Mouse (Mus musculus) heart, embryonic 10.5 days (tissue): ENCODE data around the gene Fam222a. TPM values are rescaled to one million over a fixed set of nuclear protein-coding genes. Genes with fewer than 3 reads are reported as not detected.

ENCODE experiments used
- DNase-seq: peaks from one replicate; pipeline ENCODE4 v3.0.0-alpha.2; 2017; ENCODE audit warnings: low spot score
- H3K27ac ChIP-seq: fragments of 300-500 bp; sonication (generic); 2 replicates; pipeline ENCODE4 v1.5.1; 2016; ENCODE audit warnings: mild to moderate bottlenecking
- H3K27me3 ChIP-seq: fragments of 300-500 bp; sonication (generic); 2 replicates; pipeline ENCODE4 v1.6.1; 2016; ENCODE audit warnings: mild to moderate bottlenecking; ENCODE audit not compliant: poor library complexity, insufficient read depth, severe bottlenecking
- H3K36me3 ChIP-seq: fragments of 300-500 bp; sonication (generic); 2 replicates; pipeline ENCODE4 v1.6.1; 2016; ENCODE audit warnings: mild to moderate bottlenecking, moderate library complexity
- H3K4me1 ChIP-seq: fragments of 300-500 bp; sonication (generic); 2 replicates; pipeline ENCODE4 v1.6.1; 2016; ENCODE audit warnings: mild to moderate bottlenecking
- H3K4me3 ChIP-seq: fragments of 300-500 bp; sonication (generic); 2 replicates; pipeline ENCODE4 v1.5.1; 2016; ENCODE audit warnings: mild to moderate bottlenecking, moderate library complexity
- H3K9me3 ChIP-seq: fragments of 300-500 bp; sonication (generic); 2 replicates; pipeline ENCODE4 v1.6.1; 2016; ENCODE audit warnings: mild to moderate bottlenecking, moderate library complexity
- WGBS: fragments of 180-500 bp; shearing (Covaris S2); methylation state at CpG from one replicate; pipeline ENCODE4 v1.1.7; 2016; 5-methylcytosine and 5-hydroxymethylcytosine counted together
- polyA plus RNA-seq: library from polyadenylated mRNA; unstranded; fragments of >200 nt; fragmentation: Nextera tagmentation; extraction: Ambion mirVana; gene quantifications from 2 replicates; pipeline ENCODE4 v1.2.1, GENCODE M21; 2016

The Fam222a gene
- polyA plus RNA-seq, 1 experiment from 2014 or later: 1.5 TPM

GRCm38 (mm10) chr5:114575986-114576605 lies 8.3 kb downstream of the Fam222a start:
- peaks cover 62% of the 10 kb centered on the region for H3K4me1 ChIP-seq
- H3K4me3 ChIP-seq: no peak overlapping the region
- H3K27me3 ChIP-seq: peaks cover 51% of the 10 kb centered on the region
- H3K9me3 ChIP-seq: no peaks in the 10 kb centered on the region
- DNase-seq: no peak
- H3K27ac ChIP-seq: no peak overlapping the region
- H3K36me3 ChIP-seq: no peaks in the 10 kb centered on the region
- 90% methylated on average over 16 of the region's 16 CpGs for WGBS

GRCm38 (mm10) chr5:114578361-114578760 lies 10.5 kb downstream of the Fam222a start:
- Histone ChIP-seq H3K36me3 (no peaks in the 10 kb centered on the region), H3K9me3 (no peaks in the 10 kb centered on the region), H3K4me3 (no peak overlapping the region), H3K27ac (no peak overlapping the region), H3K4me1 (peaks cover 46% of the 10 kb centered on the region), H3K27me3 (peaks cover 33% of the 10 kb centered on the region)
- 75% methylated on average over 20 of the region's 20 CpGs for WGBS
- no peak for DNase-seq

GRCm38 (mm10) chr5:114579714-114580357 lies 12.0 kb downstream of the Fam222a start:
- DNase-seq: no peak

GRCm38 (mm10) chr5:114581486-114581885 lies 13.7 kb downstream of the Fam222a start:
- no peaks in the 10 kb centered on the region for H3K9me3 ChIP-seq
- H3K27ac ChIP-seq: no peak overlapping the region
- no peak overlapping the region for H3K4me3 ChIP-seq
- H3K4me1 ChIP-seq: peaks cover 46% of the 10 kb centered on the region; the same call in 1 of the 2 replicates
- no peak for DNase-seq
- 81% methylated on average over 12 of the region's 12 CpGs for WGBS
- no peaks in the 10 kb centered on the region for H3K36me3 ChIP-seq
- H3K27me3 ChIP-seq: peaks cover 30% of the 10 kb centered on the region

More at GRCm38 (mm10) chr5:114579714-114580357, 12.0 kb downstream of the Fam222a start:
- H3K36me3 ChIP-seq: no peaks in the 10 kb centered on the region
- H3K4me3 ChIP-seq: no peak overlapping the region
- no peak overlapping the region for H3K27ac ChIP-seq
- no peaks in the 10 kb centered on the region for H3K9me3 ChIP-seq
- 62% methylated on average over 8 of the region's 8 CpGs for WGBS
- peaks cover 44% of the 10 kb centered on the region for H3K4me1 ChIP-seq
- H3K27me3 ChIP-seq: peaks cover 28% of the 10 kb centered on the region

GRCm38 (mm10) chr5:114583046-114583445 lies 15.2 kb downstream of the Fam222a start:
- H3K9me3 ChIP-seq: no peaks in the 10 kb centered on the region
- DNase-seq: no peak
- H3K36me3 ChIP-seq: no peaks in the 10 kb centered on the region
- H3K27me3 ChIP-seq: peaks cover 28% of the 10 kb centered on the region
- WGBS: 70% methylated on average over 3 of the region's 3 CpGs
- H3K4me3 ChIP-seq: no peak overlapping the region
- peaks cover 42% of the 10 kb centered on the region for H3K4me1 ChIP-seq
- H3K27ac ChIP-seq: no peak overlapping the region

GRCm38 (mm10) chr5:114583490-114584175 lies 15.8 kb downstream of the Fam222a start:
- Histone ChIP-seq H3K9me3 (no peaks in the 10 kb centered on the region), H3K4me3 (no peak overlapping the region), H3K27me3 (peaks cover 31% of the 10 kb centered on the region), H3K27ac (no peak overlapping the region), H3K36me3 (no peaks in the 10 kb centered on the region), H3K4me1 (peaks cover 46% of the 10 kb centered on the region)
- DNase-seq: no peak
- 77% methylated on average over 12 of the region's 12 CpGs for WGBS

GRCm38 (mm10) chr5:114584293-114585104 lies 16.7 kb downstream of the Fam222a start:
- DNase-seq: no peak
- H3K9me3 ChIP-seq: no peaks in the 10 kb centered on the region
- no peak overlapping the region for H3K27ac ChIP-seq
- H3K36me3 ChIP-seq: no peaks in the 10 kb centered on the region
- WGBS: 70% methylated on average over 14 of the region's 14 CpGs
- H3K27me3 ChIP-seq: peaks cover 40% of the 10 kb centered on the region
- no peak overlapping the region for H3K4me3 ChIP-seq
- H3K4me1 ChIP-seq: peaks cover 54% of the 10 kb centered on the region

GRCm38 (mm10) chr5:114585682-114586081 lies 17.9 kb downstream of the Fam222a start:
- Histone ChIP-seq H3K36me3 (no peaks in the 10 kb centered on the region), H3K27ac (no peak overlapping the region), H3K4me1 (peaks cover 60% of the 10 kb centered on the region), H3K27me3 (peaks cover 51% of the 10 kb centered on the region), H3K4me3 (no peak overlapping the region), H3K9me3 (no peaks in the 10 kb centered on the region)
- 12% methylated on average over 5 of the region's 5 CpGs for WGBS
- DNase-seq: no peak

- WGBS: 31% methylated on average over 9 of the region's 9 CpGs
- DNase-seq: peak; percentile 86
- peaks cover 79% of the 10 kb centered on the region for H3K4me1 ChIP-seq
- H3K9me3 ChIP-seq: no peaks in the 10 kb centered on the region
- H3K27ac ChIP-seq: no peak overlapping the region
- no peak overlapping the region for H3K4me3 ChIP-seq
- peaks cover 64% of the 10 kb centered on the region for H3K27me3 ChIP-seq
- no peaks in the 10 kb centered on the region for H3K36me3 ChIP-seq
Observed at GRCm38 (mm10) chr5:114587908-114588307, 20.1 kb downstream of the Fam222a start.

- H3K4me3 ChIP-seq: no peak overlapping the region
- H3K36me3 ChIP-seq: no peaks in the 10 kb centered on the region
- DNase-seq: no peak
- 51% methylated on average over 10 of the region's 10 CpGs for WGBS
- H3K27ac ChIP-seq: no peak overlapping the region
- H3K27me3 ChIP-seq: peaks cover 59% of the 10 kb centered on the region
- no peaks in the 10 kb centered on the region for H3K9me3 ChIP-seq
- peaks cover 79% of the 10 kb centered on the region for H3K4me1 ChIP-seq
Observed at GRCm38 (mm10) chr5:114588416-114588815, 20.6 kb downstream of the Fam222a start.

- H3K27ac ChIP-seq: no peak overlapping the region
- H3K27me3 ChIP-seq: peaks cover 59% of the 10 kb centered on the region
- no peaks in the 10 kb centered on the region for H3K9me3 ChIP-seq
- DNase-seq: no peak
- H3K36me3 ChIP-seq: no peaks in the 10 kb centered on the region
- no peak overlapping the region for H3K4me3 ChIP-seq
- H3K4me1 ChIP-seq: peaks cover 80% of the 10 kb centered on the region
- 42% methylated on average over 6 of the region's 6 CpGs for WGBS
Observed at GRCm38 (mm10) chr5:114589026-114589425, 21.2 kb downstream of the Fam222a start.

GRCm38 (mm10) chr5:114589454-114589853 lies 21.6 kb downstream of the Fam222a start:
- peaks cover 55% of the 10 kb centered on the region for H3K27me3 ChIP-seq
- no peaks in the 10 kb centered on the region for H3K9me3 ChIP-seq
- H3K27ac ChIP-seq: no peak overlapping the region
- peaks cover 80% of the 10 kb centered on the region for H3K4me1 ChIP-seq
- DNase-seq: no peak
- 41% methylated on average over 2 of the region's 2 CpGs for WGBS
- H3K4me3 ChIP-seq: no peak overlapping the region
- H3K36me3 ChIP-seq: no peaks in the 10 kb centered on the region
